Mouse (Mus musculus) MEL (cell line): ENCODE data around the gene Eng. TPM values are rescaled to one million over a fixed set of nuclear protein-coding genes. Genes with fewer than 3 reads are reported as not detected.

Source experiments
- DNase-seq: peaks from one replicate; pipeline ENCODE4 v3.0.0; 2011; ENCODE audit warnings: low read depth, low spot score
- H3K27ac ChIP-seq: 2 replicates; pipeline ENCODE4 v1.5.1; 2012; ENCODE audit warnings: low read depth, mild to moderate bottlenecking, control low read depth, low read length, moderate library complexity; ENCODE audit not compliant: control insufficient read depth
- H3K27me3 ChIP-seq, 2 experiments: fragments of 150-350 bp in 1 of 2; sonication (generic) in 1 of 2; 2 replicates each; pipeline ENCODE4 v1.6.1; 2012; ENCODE audit warnings: low read length in 2 of 2, mild to moderate bottlenecking in 2 of 2, improper control_type of control experiment in 1 of 2, moderate library complexity in 1 of 2; ENCODE audit not compliant: insufficient read depth in 2 of 2, control insufficient read depth in 1 of 2
- H3K36me3 ChIP-seq, 2 experiments: 2 replicates each; pipeline ENCODE4 v1.6.1; 2012 to 2014; ENCODE audit warnings: low read length in 2 of 2, improper control_type of control experiment in 1 of 2, inconsistent platforms in 1 of 2, mild to moderate bottlenecking in 1 of 2; ENCODE audit not compliant: insufficient read depth in 2 of 2, control insufficient read depth in 1 of 2
- H3K4me1 ChIP-seq, 2 experiments: fragments of 150-350 bp in 1 of 2; sonication (generic) in 1 of 2; 2 replicates each; pipeline ENCODE4 v1.6.1; 2012; ENCODE audit warnings: low read length in 2 of 2, improper control_type of control experiment in 1 of 2, mild to moderate bottlenecking in 1 of 2; ENCODE audit not compliant: insufficient read depth in 2 of 2, control insufficient read depth in 1 of 2
- H3K4me3 ChIP-seq, 2 experiments: fragments of 150-350 bp in 1 of 2; sonication (generic) in 1 of 2; 2 replicates each; pipeline ENCODE4 v1.5.1; 2012; ENCODE audit warnings: low read depth in 2 of 2, low read length in 2 of 2, mild to moderate bottlenecking in 2 of 2, moderate library complexity in 2 of 2, control low read depth in 1 of 2, improper control_type of control experiment in 1 of 2; ENCODE audit not compliant: control insufficient read depth in 1 of 2, insufficient read depth in 1 of 2
- H3K79me2 ChIP-seq: 2 replicates; pipeline ENCODE4 v1.6.1; 2012; ENCODE audit warnings: mild to moderate bottlenecking, low read length, moderate library complexity; ENCODE audit not compliant: control insufficient read depth, poor library complexity, insufficient read depth
- H3K9ac ChIP-seq: 2 replicates; pipeline ENCODE4 v1.6.1; 2012; ENCODE audit warnings: low read depth, mild to moderate bottlenecking, control low read depth, low read length, moderate library complexity; ENCODE audit not compliant: control insufficient read depth, poor library complexity, severe bottlenecking
- H3K9me3 ChIP-seq: fragments of 150-350 bp; sonication (generic); replicated peaks from 2 replicates; pipeline ENCODE4 v1.6.1; 2012; ENCODE audit warnings: mild to moderate bottlenecking, low read length, improper control_type of control experiment, moderate library complexity; ENCODE audit not compliant: insufficient read depth
- CHD1 ChIP-seq: IDR thresholded peaks from 2 replicates; pipeline ENCODE4 v1.6.1; 2012; ENCODE audit warnings: low read depth, mild to moderate bottlenecking, inconsistent platforms, low read length, improper control_type of control experiment
- CHD2 ChIP-seq: IDR thresholded peaks from 2 replicates; pipeline ENCODE4 v1.6.1; 2011; ENCODE audit warnings: low read length, improper control_type of control experiment
- ELF1 ChIP-seq: IDR thresholded peaks from 2 replicates; pipeline ENCODE4 v1.6.1; 2014; ENCODE audit warnings: low read depth, mild to moderate bottlenecking, inconsistent platforms, low read length, improper control_type of control experiment, moderate library complexity
- EP300 ChIP-seq, 2 experiments: IDR thresholded peaks; 2 replicates each; pipeline ENCODE4 v1.6.1; 2011; ENCODE audit warnings: improper control_type of control experiment in 2 of 2, low read length in 2 of 2, low read depth in 1 of 2, mild to moderate bottlenecking in 1 of 2
- ETS1 ChIP-seq: IDR thresholded peaks from 2 replicates; pipeline ENCODE4 v1.6.1; 2012; ENCODE audit warnings: low read depth, mild to moderate bottlenecking, inconsistent platforms, low read length, improper control_type of control experiment, moderate library complexity
- GABPA ChIP-seq: IDR thresholded peaks from 2 replicates; pipeline ENCODE4 v1.6.1; 2012; ENCODE audit warnings: low read depth, mild to moderate bottlenecking, inconsistent platforms, low read length, improper control_type of control experiment, moderate library complexity
- GATA1 ChIP-seq: IDR thresholded peaks from 2 replicates; pipeline ENCODE4 v1.6.1; 2011; ENCODE audit warnings: low read depth, low read length, improper control_type of control experiment
- HCFC1 ChIP-seq: IDR thresholded peaks from 2 replicates; pipeline ENCODE4 v1.6.1; 2012; ENCODE audit warnings: low read depth, mild to moderate bottlenecking, inconsistent platforms, low read length, improper control_type of control experiment, moderate library complexity
- KAT2A ChIP-seq: conservative IDR thresholded peaks from 2 replicates; pipeline ENCODE4 v1.6.1; 2012; ENCODE audit warnings: low read depth, low read length, improper control_type of control experiment, inconsistent platforms
- MAX ChIP-seq: IDR thresholded peaks from 2 replicates; pipeline ENCODE4 v1.6.1; 2011; ENCODE audit warnings: low read length, improper control_type of control experiment
- MAZ ChIP-seq: IDR thresholded peaks from 2 replicates; pipeline ENCODE4 v1.6.1; 2012; ENCODE audit warnings: low read depth, mild to moderate bottlenecking, inconsistent platforms, low read length, improper control_type of control experiment
- MEF2A ChIP-seq: IDR thresholded peaks from 2 replicates; pipeline ENCODE4 v1.6.1; 2014; ENCODE audit warnings: low read depth, mild to moderate bottlenecking, inconsistent platforms, low read length, improper control_type of control experiment; ENCODE audit not compliant: poor library complexity, insufficient replicate concordance, severe bottlenecking; ENCODE audit errors: extremely low read depth
- MXI1 ChIP-seq: IDR thresholded peaks from 2 replicates; pipeline ENCODE4 v1.6.1; 2011; ENCODE audit warnings: mild to moderate bottlenecking, low read depth, low read length, improper control_type of control experiment
- MYC ChIP-seq: IDR thresholded peaks from 2 replicates; pipeline ENCODE4 v1.6.1; 2011; ENCODE audit warnings: low read depth, mild to moderate bottlenecking, low read length, improper control_type of control experiment, moderate library complexity
- RAD21 ChIP-seq: IDR thresholded peaks from 2 replicates; pipeline ENCODE4 v1.6.1; 2011; ENCODE audit warnings: mild to moderate bottlenecking, low read depth, low read length, improper control_type of control experiment
- RCOR1 ChIP-seq: IDR thresholded peaks from 2 replicates; pipeline ENCODE4 v1.6.1; 2012; ENCODE audit warnings: low read depth, mild to moderate bottlenecking, inconsistent platforms, low read length, improper control_type of control experiment
- SIN3A ChIP-seq: IDR thresholded peaks from 2 replicates; pipeline ENCODE4 v1.6.1; 2012; ENCODE audit warnings: low read length, improper control_type of control experiment, inconsistent platforms
- TBP ChIP-seq: IDR thresholded peaks from 2 replicates; pipeline ENCODE4 v1.8.0; 2011; ENCODE audit warnings: low read depth, low read length, improper control_type of control experiment
- TCF12 ChIP-seq: IDR thresholded peaks from 2 replicates; pipeline ENCODE4 v1.6.1; 2014; ENCODE audit warnings: low read depth, mild to moderate bottlenecking, inconsistent platforms, low read length, improper control_type of control experiment, moderate library complexity
- UBTF ChIP-seq: IDR thresholded peaks from 2 replicates; pipeline ENCODE4 v1.6.1; 2012; ENCODE audit warnings: low read depth, mild to moderate bottlenecking, inconsistent platforms, low read length, improper control_type of control experiment, moderate library complexity, borderline replicate concordance; ENCODE audit not compliant: insufficient read depth
- USF2 ChIP-seq, 2 experiments: IDR thresholded peaks; 2 replicates each; pipeline ENCODE4 v1.6.1; 2011 to 2012; ENCODE audit warnings: improper control_type of control experiment in 2 of 2, low read length in 2 of 2, borderline replicate concordance in 1 of 2, inconsistent platforms in 1 of 2, low read depth in 1 of 2, mild to moderate bottlenecking in 1 of 2; ENCODE audit not compliant: insufficient read depth in 1 of 2
- ZC3H11A ChIP-seq: IDR thresholded peaks from 2 replicates; pipeline ENCODE4 v1.6.1; 2012; ENCODE audit warnings: low read depth, mild to moderate bottlenecking, inconsistent platforms, low read length, improper control_type of control experiment
- ZMIZ1 ChIP-seq: IDR thresholded peaks from 2 replicates; pipeline ENCODE4 v1.6.1; 2012; ENCODE audit warnings: low read depth, mild to moderate bottlenecking, inconsistent platforms, low read length, improper control_type of control experiment, moderate library complexity
- ZNF384 ChIP-seq: IDR thresholded peaks from 2 replicates; pipeline ENCODE4 v1.6.1; 2012; ENCODE audit warnings: low read depth, mild to moderate bottlenecking, inconsistent platforms, low read length, improper control_type of control experiment
- polyA plus RNA-seq, 2 experiments: library from polyadenylated mRNA; stranded (reverse) in 1 of 2; unstranded in 1 of 2; fragments of >175 nt in 1 of 2; fragments of >200 nt in 1 of 2; gene quantifications; 2 replicates each; pipeline versions ENCODE4 v1.2.1 to v1.2.4; 2012; ENCODE audit warnings: low replicate concordance in 2 of 2, low read depth in 1 of 2; ENCODE audit not compliant: insufficient read length in 2 of 2, insufficient read depth in 1 of 2, missing spikeins in 1 of 2
- total RNA-seq: library from RNA; depleted of rRNA; stranded (reverse); fragments of 300-350 nt; gene quantifications from 2 replicates; pipeline ENCODE4 v1.2.3, GENCODE M21; 2012

The Eng gene
- total and polyA plus RNA-seq, 3 experiments = 0.73 to 1.0 TPM; not detected in 1

DNA sequence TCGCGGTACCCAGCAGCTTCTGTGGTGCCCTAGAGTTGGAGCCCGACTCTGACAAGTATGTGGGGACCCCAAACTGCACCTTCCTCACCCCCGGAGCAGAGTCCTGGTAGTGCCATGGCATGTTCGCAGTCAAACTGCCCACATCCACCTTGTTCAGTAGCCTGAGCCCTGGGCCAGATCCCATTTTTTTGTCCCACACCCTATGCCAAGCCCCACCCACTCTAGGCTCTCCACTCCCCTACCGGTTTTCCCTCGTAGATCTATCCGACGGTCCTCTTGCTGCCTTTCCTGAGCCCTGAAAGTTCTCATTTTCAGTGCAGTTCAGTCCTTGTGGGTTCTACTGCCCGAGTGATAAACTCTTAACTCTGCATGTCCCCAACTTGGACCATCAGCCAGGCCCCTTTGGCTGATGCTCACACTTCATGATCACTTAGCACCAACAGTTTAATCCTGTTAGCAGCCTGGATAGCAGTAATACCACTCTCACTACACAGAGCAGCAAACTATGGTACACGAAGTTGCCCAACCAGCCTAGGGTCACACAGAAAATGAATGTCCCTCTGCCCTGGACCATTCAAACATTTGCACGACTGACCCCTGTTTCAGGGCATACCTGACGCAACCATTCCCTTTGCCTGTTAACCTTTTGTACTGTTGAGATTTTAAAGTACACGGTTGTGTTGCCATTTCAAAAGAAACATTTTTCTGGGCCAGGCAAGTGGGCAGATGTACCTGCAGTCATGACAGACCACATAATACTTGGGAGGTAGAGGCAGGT lies 54.8 kb downstream of the Eng start:
- peaks cover 0 to 2% of the 10 kb centered on the region in 2 experiments; a peak in 1 of 4 replicates for H3K36me3 ChIP-seq

DNA sequence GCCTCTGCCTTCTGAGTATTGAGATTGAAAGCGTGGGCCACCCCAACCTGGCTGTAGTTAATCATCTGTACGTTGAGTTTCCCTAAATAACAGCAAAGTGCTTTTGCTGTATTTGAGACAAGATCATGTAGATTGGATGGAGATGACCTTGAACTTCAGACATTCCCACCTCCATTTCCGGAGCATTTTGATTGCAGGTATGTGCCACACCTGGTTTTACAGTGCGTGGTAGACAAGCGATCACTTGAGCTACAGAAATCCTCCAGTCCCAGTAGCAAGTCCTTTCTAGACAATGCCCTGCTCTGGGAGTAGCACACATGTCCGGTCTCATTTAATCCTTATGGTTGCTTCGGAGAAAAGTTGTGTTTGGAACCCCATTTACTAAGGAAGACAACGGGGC lies 56.7 kb downstream of the Eng start:
- H3K27ac ChIP-seq = no peak overlapping the region
- no peak overlapping the region for H3K4me3 ChIP-seq
- H3K36me3 ChIP-seq = peaks cover 0 to 9% of the 10 kb centered on the region in 2 experiments; a peak in 2 of 4 replicates
- no peaks in the 10 kb centered on the region for H3K9me3 ChIP-seq
- no peak overlapping the region for H3K9ac ChIP-seq
- peaks cover 1% of the 10 kb centered on the region for H3K79me2 ChIP-seq
- DNase-seq = no peak
- no peaks in the 10 kb centered on the region for H3K27me3 ChIP-seq
- no peak for TF ChIP-seq USF2 (IDR thresholded peaks at IDR 0.05; ENCODE audit: borderline replicate concordance in 1 of 2, insufficient read depth in 1 of 2, low read depth in 1 of 2, low read length in 2 of 2)
- no peak for TF ChIP-seq MXI1
- TF ChIP-seq HCFC1 = no peak
- TF ChIP-seq ZC3H11A = no peak
- no peak for TF ChIP-seq RAD21
- TF ChIP-seq ZNF384 = no peak
- no peak for TF ChIP-seq ELF1
- no peak for TF ChIP-seq RCOR1
- no peak for TF ChIP-seq TCF12
- TF ChIP-seq SIN3A = no peak
- no peak for TF ChIP-seq GATA1
- no peak for TF ChIP-seq ETS1
- no peak for TF ChIP-seq UBTF
- TF ChIP-seq GABPA = no peak
- TF ChIP-seq CHD1 = no peak
- no peak for TF ChIP-seq MYC
- TF ChIP-seq MEF2A = no peak
- TF ChIP-seq TBP = no peak
- no peak for TF ChIP-seq ZMIZ1
- no peak for TF ChIP-seq KAT2A
- no peaks in the 10 kb centered on the region for H3K4me1 ChIP-seq

More for the DNA sequence above, 54.8 kb downstream of the Eng start:
- no peak for DNase-seq
- no peak overlapping the region for H3K4me3 ChIP-seq
- no peaks in the 10 kb centered on the region for H3K9me3 ChIP-seq
- H3K27me3 ChIP-seq = no peaks in the 10 kb centered on the region
- no peaks in the 10 kb centered on the region for H3K4me1 ChIP-seq
- H3K79me2 ChIP-seq = no peaks in the 10 kb centered on the region
- TF ChIP-seq CHD2 (no peak), MEF2A (no peak), GABPA (no peak), CHD1 (no peak), EP300 (IDR thresholded peaks at IDR 0.05; ENCODE audit: low read depth in 1 of 2, low read length in 2 of 2) (no peak), MAZ (no peak), KAT2A (no peak), UBTF (no peak), MAX (no peak)
- no peak overlapping the region for H3K27ac ChIP-seq
- no peak overlapping the region for H3K9ac ChIP-seq
